Mouse (Mus musculus): Measurements from ENCODE around the gene Krtap4-7.

DNA sequence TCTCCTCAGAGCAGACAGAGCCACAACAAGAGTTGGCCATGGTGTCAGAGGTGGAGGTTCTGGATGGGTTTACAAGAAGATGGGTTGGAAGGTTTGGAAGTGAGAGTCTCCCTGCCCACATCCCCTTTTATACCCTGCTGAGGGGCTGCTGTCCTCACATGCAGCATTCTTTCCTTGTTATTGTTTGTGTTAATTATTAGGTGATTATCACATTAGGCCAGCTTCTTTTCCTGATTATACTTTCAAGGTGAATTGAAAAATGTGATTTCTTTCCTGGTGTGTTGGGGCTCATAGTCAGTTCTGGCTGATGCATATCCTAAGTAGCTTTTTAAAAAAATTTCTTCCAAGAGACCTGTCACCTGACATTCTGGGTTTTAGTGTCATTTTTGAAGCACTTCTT lies 22.0 kb upstream of the Krtap4-7 start, which contains the start of gene Krtap4-6:
- TF ChIP-seq GATA1 (IDR thresholded peaks at IDR 0.05; ENCODE audit: low read length) = no peak
- no peak for TF ChIP-seq TAL1 (IDR thresholded peaks at IDR 0.05; ENCODE audit: low read length)
